ENCODE assay signal across 8 mouse cellular contexts in the genomic region with DNA sequence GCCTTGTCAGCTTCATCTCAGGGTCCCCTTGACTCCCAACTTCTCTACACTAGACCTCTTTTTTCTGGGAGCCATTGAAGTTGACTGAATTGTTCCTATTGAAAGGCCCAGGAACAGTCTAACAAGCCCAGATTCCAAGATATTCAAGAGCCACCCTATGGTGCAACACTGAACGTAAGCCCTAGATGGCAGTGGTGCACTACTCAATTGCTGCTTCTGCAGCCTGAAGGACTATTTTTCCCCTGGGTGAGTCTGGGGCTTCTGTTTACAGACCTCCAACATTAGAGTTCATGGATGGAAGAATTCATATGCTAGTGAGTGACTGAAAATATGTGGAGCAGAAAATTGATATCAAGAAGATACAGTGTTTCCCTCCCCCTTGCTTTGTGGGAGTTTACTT.
DNase-seq lines count a peak whose midpoint lies in the region; TF ChIP-seq lines count a peak whose summit lies in the region.
"Not testable (repeated sequence)": the region's sequence is repeated elsewhere in the genome, so short reads cannot be mapped to it uniquely, and the experiment has no call there.

No protein-coding gene starts in this region.

- not testable (repeated sequence) for TF ChIP-seq CTCF in left cerebral cortex, adult 2 months (IDR thresholded peaks at IDR 0.05)

- intact Hi-C loops in heart, postnatal 14 days (cut with DNase I); left cerebral cortex, adult 2 months (cut with DNase I): not testable (repeated sequence)

- H3K27ac ChIP-seq in left cerebral cortex, adult 2 months = not testable (repeated sequence)

- DNase-seq in adrenal gland, adult (ENCODE audit: inconsistent age in 2 of 2, low spot score in 1 of 2) = peak; percentile 5 to 46
- peak; percentile 27 for DNase-seq in cerebellum, adult 8-10 months
- DNase-seq in frontal cortex, postnatal 36 days (ENCODE audit: low spot score in 2 of 2) = peak; percentile 3 to 31
- DNase-seq in heart, postnatal 14 days = peak; percentile 30 to 52
- DNase-seq in layer of hippocampus, adult 11-12 months (ENCODE audit: low spot score) = peak; percentile 26
- peak; percentile 22 to 41 for DNase-seq in left cerebral cortex, adult 2 months (ENCODE audit: extremely low spot score in 1 of 2, low spot score in 2 of 2)
- DNase-seq in lung, postnatal 36 days = peak; percentile 21
- peak; percentile 51 for DNase-seq in testis, postnatal 10 days (ENCODE audit: low spot score)

- not testable (repeated sequence) for H3K4me3 ChIP-seq in left cerebral cortex, adult 2 months
